Mouse (Mus musculus) liver, postnatal 0 days (tissue): ENCODE measurements around the gene Skp1a.

Experiments used
- CTCF ChIP-seq: sonication (generic); IDR thresholded peaks from 2 replicates; pipeline ENCODE4 v1.5.1; 2016; ENCODE audit warnings: antibody characterized with exemption, low read depth
- EP300 ChIP-seq: IDR thresholded peaks from 2 replicates; pipeline ENCODE4 v1.6.1; 2016; ENCODE audit warnings: antibody characterized with exemption, low read depth, mild to moderate bottlenecking

GRCm38 (mm10) chr11:52227466-52228226 lies 4.1 kb upstream of the Skp1a start:
- TF ChIP-seq EP300, result no peak
- TF ChIP-seq CTCF, result no peak
